Mouse (Mus musculus) left cerebral cortex, adult 18-20 months (tissue): ENCODE measurements around the gene Mdk. TPM values are rescaled to one million over a fixed set of nuclear protein-coding genes. Genes with fewer than 3 reads are reported as not detected.

Experiments
- DNase-seq, 2 experiments: peaks; one replicate each; pipeline ENCODE4 v3.0.0; 2021 to 2022; ENCODE audit warnings: low spot score in 2 of 2, mixed read lengths in 1 of 2
- microRNA-seq, 2 experiments: library from miRNA; unstranded; fragments of <30 nt; microRNA quantifications; one replicate each; pipeline ENCODE4 v1.2.0; 2021
- total RNA-seq, 2 experiments: library from RNA; stranded (reverse); gene quantifications; 2 replicates each; pipeline ENCODE4 v1.2.3; 2021

The Mdk gene
- total RNA-seq, 2 experiments from 2014 or later: 19.0 to 23.8 TPM

- no peak for DNase-seq
These were observed 12.0 kb downstream of the Mdk start for GRCm38 (mm10) chr2:91920130-91920529.

GRCm38 (mm10) chr2:91917096-91917495 is 15.0 kb downstream of the Mdk start:
- no peak for DNase-seq

GRCm38 (mm10) chr2:91916346-91916977 is 15.6 kb downstream of the Mdk start:
- DNase-seq: no peak

GRCm38 (mm10) chr2:91913328-91914110 is 18.6 kb downstream of the Mdk start:
- DNase-seq: no peak

GRCm38 (mm10) chr2:91912616-91913015 is 19.5 kb downstream of the Mdk start:
- no peak for DNase-seq

GRCm38 (mm10) chr2:91906141-91906540 is 26.0 kb downstream of the Mdk start:
- no peak for DNase-seq

GRCm38 (mm10) chr2:91904618-91905307 is 27.3 kb downstream of the Mdk start:
- peak in 1 of 2 experiments; percentile 41 for DNase-seq

GRCm38 (mm10) chr2:91903171-91903925 is 28.7 kb downstream of the Mdk start:
- peak in 1 of 2 experiments; percentile 34 for DNase-seq

- DNase-seq: no peak
These were observed 29.8 kb downstream of the Mdk start for GRCm38 (mm10) chr2:91902336-91902735.

- DNase-seq: no peak
These were observed 31.7 kb downstream of the Mdk start for GRCm38 (mm10) chr2:91900431-91900830.

GRCm38 (mm10) chr2:91899141-91899540 is 33.0 kb downstream of the Mdk start:
- DNase-seq: no peak

GRCm38 (mm10) chr2:91897968-91898367 is 34.1 kb downstream of the Mdk start:
- DNase-seq: no peak

GRCm38 (mm10) chr2:91895401-91895800 is 36.7 kb downstream of the Mdk start:
- DNase-seq: no peak

- no peak for DNase-seq
These were observed 37.4 kb downstream of the Mdk start for GRCm38 (mm10) chr2:91894716-91895115.

GRCm38 (mm10) chr2:91884616-91885015 is 47.5 kb downstream of the Mdk start:
- DNase-seq: no peak

- DNase-seq: no peak
These were observed 48.1 kb downstream of the Mdk start for GRCm38 (mm10) chr2:91883961-91884360.

Small RNAs within 50 kb of the gene (microRNA-seq; reads per million reads assigned to microRNA genes)
- gene Mir6999: 0.50 to 0.85 reads per million in 2 experiments

Other genes starting within 250 kb of the Mdk start
- 10 to 100 TPM; 91.9 to 92.9 TPM for gene Atg13, start 221.7 kb downstream of the Mdk start, total RNA-seq
- 1 to 10 TPM; 6.6 to 7.8 TPM for gene Harbi1, start 221.4 kb downstream of the Mdk start, total RNA-seq
- gene Ambra1, start 202.2 kb downstream of the Mdk start, total RNA-seq: 10 to 100 TPM; 52.5 to 53.6 TPM
- 10 to 100 TPM; 56.6 to 61.4 TPM for gene Chrm4, start 5.0 kb downstream of the Mdk start, total RNA-seq
- gene Gm9821, start 13.4 kb upstream of the Mdk start, total RNA-seq: not detected
- gene Dgkz, start 43.6 kb upstream of the Mdk start, total RNA-seq: 100 to 1,000 TPM; 491 to 526 TPM
- gene Creb3l1, start 92.2 kb upstream of the Mdk start, total RNA-seq: 1 to 10 TPM; 2.3 to 2.6 TPM
- gene Phf21a, start 160.8 kb upstream of the Mdk start, total RNA-seq: 100 to 1,000 TPM; 121 to 130 TPM